Mouse (Mus musculus) spleen, embryonic (tissue): ENCODE measurements around the gene Rerg.
"Not testable (repeated sequence)": the region's sequence is repeated elsewhere in the genome, so short reads cannot be mapped to it uniquely, and the experiment has no call there.

ENCODE experiments used
- CTCF ChIA-PET: fragments of 350-600 bp; sonication (Branson Sonifier 250); formaldehyde crosslinking; loops from one replicate; lab custom pipeline; 2022; lab: Charles Lee

The Rerg gene

GRCm38 (mm10) chr6:137087956-137088355, 82.3 kb downstream of the Rerg start:
- CTCF ChIA-PET = no interaction called here

- CTCF ChIA-PET = no interaction called here
These were observed 82.8 kb downstream of the Rerg start for GRCm38 (mm10) chr6:137087470-137087869.

- CTCF ChIA-PET = no interaction called here
These were observed 90.6 kb downstream of the Rerg start for GRCm38 (mm10) chr6:137079701-137080100.

- CTCF ChIA-PET = no interaction called here
These were observed 93.6 kb downstream of the Rerg start for GRCm38 (mm10) chr6:137076731-137077130.

DNA sequence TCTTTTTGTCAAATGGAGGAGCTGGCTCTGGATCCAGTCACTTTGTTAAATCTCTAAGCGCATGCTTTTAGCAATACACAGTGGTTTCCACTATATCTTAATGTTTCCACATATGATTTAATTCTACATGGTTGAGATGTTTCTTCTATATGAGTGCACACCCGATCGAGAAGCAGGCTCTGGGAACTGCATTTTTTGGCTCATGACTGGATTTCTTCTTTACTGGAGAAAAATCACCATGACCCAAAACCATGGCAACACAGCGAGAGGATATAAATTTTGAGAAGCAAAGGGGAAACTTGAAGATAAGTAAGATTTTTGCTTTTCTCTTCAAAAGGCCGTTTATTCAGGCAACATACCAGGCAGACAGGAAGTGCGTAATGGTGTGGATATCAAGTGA, 94.1 kb downstream of the Rerg start:
- CTCF ChIA-PET = no interaction called here

DNA sequence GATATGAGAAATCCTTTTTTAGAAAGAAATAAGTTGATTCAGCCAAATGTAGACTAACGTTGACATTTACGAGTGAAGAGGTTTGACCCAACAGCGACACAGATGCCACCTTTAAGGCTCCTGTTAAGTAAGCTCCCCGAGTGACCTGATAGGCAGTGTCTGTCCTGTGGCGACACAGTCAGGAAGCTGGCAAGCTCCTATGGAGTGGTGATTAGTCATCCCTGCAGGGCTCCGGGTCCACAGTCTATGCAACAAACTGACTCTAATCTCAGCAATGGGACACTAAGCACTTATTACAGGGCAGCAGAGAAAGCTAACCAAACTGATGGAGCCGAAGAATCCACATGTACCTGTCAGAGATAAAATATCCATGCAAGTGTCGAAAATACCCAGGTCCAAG, 98.0 kb downstream of the Rerg start:
- CTCF ChIA-PET = no interaction called here

GRCm38 (mm10) chr6:137071466-137071865, 98.8 kb downstream of the Rerg start:
- CTCF ChIA-PET = no interaction called here

- CTCF ChIA-PET = no interaction called here
These were observed 104.8 kb downstream of the Rerg start for GRCm38 (mm10) chr6:137065506-137065905.

- CTCF ChIA-PET = no interaction called here
These were observed 105.5 kb downstream of the Rerg start for GRCm38 (mm10) chr6:137064786-137065185.

DNA sequence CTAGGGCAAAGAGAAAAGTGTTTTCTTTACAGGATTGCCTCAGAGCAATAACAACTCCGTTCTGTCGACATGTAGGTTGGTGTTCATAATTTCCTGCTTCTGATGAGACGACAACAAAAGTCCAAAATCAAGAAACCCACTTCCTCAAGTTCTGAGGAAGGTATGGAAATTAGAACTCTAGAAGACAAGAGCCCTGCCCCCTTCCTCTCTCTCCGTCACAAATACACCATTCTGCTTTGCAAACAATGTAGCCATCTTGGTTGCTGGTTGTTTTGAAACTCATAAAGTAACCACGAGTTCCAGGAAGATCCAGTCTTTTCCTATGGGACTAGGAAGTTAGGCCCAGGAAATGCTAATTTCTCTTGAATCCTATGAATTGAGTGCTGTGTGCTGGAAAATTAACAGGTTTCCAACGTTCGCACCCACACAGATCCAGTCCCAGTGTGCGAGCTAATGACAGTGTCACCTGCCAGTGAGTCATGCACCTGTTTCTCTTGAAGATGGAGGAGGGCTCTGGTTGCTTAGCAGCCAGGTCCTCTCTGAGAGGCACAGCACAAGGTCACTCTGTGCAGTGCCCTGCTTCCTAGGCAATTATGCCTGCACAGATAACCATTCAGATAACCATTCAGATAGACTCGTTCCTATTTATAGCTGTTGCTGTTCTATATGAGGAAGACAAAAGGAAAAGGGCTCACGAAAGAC, 106.9 kb downstream of the Rerg start:
- CTCF ChIA-PET = no interaction called here

DNA sequence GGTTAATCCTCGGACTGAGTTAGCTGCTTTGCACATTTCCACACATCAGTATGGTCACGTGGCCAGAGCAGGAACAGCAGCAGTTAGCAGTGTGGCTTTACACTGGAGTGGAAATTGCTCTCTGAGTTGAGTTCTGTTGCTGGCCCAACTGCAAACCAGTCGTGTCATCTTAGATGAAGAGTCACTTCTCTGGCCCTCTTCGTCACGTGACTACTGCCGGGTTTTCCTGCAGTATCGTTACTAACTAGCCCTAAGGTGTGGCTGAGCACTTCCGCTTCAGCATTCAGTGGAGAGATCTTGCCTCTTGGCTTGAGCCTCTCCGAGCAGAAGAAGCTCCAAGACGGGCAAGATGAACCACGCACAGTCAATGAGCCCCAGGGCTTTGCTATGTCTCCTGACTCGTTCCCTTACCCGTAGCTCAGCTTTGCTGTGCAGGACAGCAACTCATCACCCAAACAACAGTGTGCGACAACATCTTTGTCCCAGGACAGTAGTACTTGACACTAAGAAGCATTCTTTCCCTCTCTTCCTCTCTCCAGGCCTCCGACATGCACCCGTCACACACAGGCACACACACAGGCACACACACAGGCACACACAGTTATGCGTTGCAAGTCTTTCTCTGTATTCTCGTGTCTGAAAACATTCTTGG, 108.3 kb downstream of the Rerg start:
- CTCF ChIA-PET = no interaction called here

DNA sequence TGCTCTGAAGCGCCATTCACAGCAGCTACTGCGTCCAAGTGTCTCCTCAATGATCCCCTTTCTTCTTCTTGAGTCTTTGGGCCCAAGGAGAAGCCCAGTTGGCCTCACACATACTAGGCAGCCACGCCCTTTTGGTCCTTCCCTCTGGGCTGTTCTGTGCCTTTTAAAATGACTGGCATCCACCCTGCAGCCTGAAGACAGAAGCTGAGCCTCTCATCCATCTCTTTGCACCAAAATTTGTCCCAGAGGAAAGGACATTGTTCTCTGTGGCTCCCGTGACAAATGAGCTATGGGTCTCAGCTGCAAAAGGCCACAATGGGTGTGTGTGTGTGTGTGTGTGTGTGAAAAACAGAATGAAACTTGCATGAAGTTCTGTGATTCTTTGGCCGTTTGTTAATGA, 109.7 kb downstream of the Rerg start:
- CTCF ChIA-PET = no interaction called here

- CTCF ChIA-PET = no interaction called here
These were observed 112.0 kb downstream of the Rerg start for GRCm38 (mm10) chr6:137058257-137058656.

DNA sequence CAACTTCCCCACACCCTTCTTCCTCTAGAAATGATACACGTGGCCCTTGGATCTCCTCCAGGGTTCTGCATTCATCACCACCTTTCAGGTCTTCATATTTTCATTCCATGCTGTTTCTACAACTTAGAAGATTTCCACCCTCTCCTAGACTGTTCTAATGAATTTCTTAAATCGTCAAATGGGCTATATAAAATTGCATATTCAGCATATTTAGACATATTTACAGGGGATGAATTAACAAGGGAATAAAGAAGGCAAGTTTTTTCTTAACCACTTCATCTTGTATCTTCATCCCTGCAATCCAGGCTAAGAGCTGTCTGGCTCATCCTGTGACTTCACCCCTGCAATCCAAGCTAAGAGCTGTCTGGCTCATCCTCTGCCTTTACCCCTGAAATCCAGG, 116.2 kb downstream of the Rerg start:
- CTCF ChIA-PET = interaction anchor here (0.8 kb wide), 1 partner anchor 115 kb away, joined by 3 read pairs; no protein-coding TSS in a partner anchor

GRCm38 (mm10) chr6:137053464-137053863, 116.8 kb downstream of the Rerg start:
- CTCF ChIA-PET = interaction anchor here (0.8 kb wide), 1 partner anchor 116 kb away, joined by 3 read pairs; no protein-coding TSS in a partner anchor

DNA sequence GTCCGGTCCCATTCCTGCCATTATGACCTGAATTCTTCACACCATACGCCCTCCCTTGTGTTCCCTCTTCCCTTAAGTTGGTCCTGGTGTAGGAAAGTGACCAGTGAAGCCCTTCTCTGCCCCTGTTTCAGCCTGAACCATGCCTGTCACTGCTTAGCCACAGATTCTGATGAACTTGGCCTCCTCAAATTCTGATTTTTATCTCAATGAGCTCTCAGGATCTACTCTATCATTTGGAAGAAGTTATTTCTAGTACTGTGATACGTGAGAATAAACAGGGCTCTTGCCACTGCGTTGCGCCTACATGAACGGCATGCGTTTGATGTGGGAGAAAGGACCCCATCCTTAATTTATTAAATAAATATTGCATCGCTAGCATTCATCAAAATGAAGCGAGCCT, 117.3 kb downstream of the Rerg start:
- CTCF ChIA-PET = interaction anchor here (0.8 kb wide), 1 partner anchor 116 kb away, joined by 3 read pairs; no protein-coding TSS in a partner anchor

- CTCF ChIA-PET = no interaction called here
These were observed 123.3 kb downstream of the Rerg start for GRCm38 (mm10) chr6:137047036-137047435.

DNA sequence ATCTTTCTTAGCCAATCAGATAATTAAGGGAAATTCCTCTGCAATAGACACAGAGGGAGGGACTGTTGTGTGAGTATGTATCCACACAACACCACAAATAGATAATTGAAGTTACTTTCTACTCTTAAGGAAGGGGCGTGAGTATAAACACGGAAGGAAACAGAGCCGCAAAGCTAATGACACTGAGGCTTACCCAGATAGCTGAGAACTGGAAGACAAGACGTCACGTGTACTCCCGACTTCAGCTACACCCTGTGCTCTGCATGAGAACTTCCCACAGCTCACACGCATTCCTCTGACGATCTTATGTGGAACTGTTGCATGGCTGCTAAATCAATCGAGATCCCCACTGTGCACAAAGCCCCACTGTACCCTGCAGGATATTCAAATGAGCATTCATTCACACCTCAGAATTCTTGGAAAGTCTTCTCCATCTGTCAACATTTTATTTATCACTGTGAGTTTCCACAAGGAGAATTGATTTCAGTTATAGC, 125.2 kb downstream of the Rerg start:
- CTCF ChIA-PET = no interaction called here

DNA sequence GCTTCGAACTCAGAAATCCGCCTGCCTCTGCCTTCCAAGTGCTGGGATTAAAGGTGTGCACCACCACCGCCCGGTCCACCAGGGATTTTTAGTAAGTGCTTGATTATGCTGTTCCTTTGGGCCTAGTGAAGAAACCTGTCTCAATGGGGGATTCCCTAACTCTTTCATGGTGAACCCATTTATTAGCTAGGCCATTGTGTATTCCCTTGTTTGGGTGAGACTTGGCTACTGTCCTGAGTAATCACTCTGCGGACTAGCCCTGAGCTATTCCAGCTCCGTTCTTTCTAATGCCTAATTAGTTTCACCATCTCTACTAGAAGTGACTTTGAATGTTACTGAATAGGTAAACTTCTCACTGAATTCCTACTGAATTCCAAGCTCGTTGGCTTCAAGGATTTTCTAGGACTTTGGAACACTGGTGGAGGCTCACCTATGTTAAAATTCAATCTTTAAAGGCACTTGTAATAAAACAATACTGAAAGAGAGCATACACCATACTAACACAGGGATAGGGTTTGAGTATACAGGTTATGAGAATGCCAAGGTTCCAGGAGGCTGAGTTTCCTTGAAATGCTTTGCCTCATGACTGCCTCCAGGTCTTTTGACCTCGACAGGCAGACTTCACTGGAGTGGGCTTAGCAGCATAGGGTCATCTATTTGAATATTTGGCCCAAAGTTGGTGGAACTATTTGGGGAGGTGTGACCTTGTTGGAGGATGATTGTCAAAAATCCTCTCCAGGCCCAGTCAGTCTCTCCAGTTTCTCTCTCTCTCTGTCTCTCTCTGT, 134.5 kb downstream of the Rerg start:
- CTCF ChIA-PET = not testable (repeated sequence)

DNA sequence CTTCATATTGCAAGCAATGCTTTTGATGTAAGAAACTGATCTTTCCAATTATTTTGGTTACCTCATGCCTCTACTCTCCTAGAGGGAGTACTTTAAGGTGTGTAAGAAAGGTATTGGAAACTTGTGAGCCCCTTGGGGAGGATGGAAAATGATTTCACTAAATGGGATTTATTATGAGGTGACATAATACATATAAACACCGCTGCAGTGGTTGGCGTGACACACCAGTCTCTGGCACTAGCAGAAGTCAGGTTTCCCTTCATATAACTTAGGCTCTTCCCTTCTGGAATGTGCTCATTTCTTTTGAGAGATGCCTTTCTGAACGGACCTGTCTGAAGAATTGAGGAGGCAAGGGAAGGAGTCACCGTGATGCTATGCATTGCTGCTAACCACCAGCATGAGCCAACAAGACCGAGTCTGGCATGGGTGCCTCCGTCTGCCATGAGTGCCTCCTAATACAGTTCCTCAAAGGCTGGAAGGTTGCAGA, 139.6 kb downstream of the Rerg start:
- CTCF ChIA-PET = interaction anchor here (0.5 kb wide), 1 partner anchor 30 kb away, joined by 4 read pairs; no protein-coding TSS in a partner anchor

DNA sequence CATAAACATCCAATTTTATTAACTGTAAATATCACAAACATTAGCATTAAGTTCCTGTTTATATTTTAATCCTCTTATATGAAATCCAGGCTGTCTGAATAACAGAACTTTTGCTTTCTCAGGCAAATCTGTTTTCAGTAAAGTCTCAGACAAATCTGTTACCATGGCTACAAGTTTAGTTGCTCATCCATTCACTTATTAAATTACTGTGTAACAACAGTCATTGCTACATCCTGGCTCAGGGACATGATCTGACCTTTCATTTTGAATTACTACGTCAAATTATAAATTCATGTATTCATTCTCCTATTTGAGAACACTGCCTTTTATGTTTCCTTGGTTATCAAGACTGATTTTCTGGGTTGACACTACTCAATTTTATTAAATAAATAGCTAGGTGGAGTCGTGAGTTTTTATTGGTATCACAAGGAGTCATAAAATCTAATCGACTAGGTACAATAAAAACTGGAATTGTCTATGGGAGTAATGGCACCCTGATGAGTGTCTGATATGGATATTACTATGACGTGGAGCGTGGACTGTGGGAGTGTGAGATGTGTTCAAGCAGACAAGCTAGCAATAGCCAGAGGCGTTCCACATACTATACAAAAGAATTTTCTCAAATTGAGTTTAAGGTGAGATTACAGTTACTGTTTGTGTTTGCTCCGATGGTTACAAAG, 140.2 kb downstream of the Rerg start:
- CTCF ChIA-PET = interaction anchor here (0.5 kb wide), 1 partner anchor 29 kb away, joined by 4 read pairs; no protein-coding TSS in a partner anchor
